Mouse (Mus musculus) urinary bladder, postnatal 36 days (tissue): ENCODE results near the gene Gm10160.

ENCODE experiments used
- DNase-seq, 2 experiments: peaks; one replicate each; pipeline ENCODE4 v3.0.0; 2022; ENCODE audit warnings: low spot score in 2 of 2, mixed read lengths in 1 of 2

Gene Gm10160

GRCm38 (mm10) chr7:81855694-81856093 lies at the start of gene Gm10160:
TSS of gene Gm10160 (minus strand) at chr7:81855794.
- DNase-seq = no peak

GRCm38 (mm10) chr7:81904926-81905325 lies 49.3 kb upstream of the Gm10160 start:
- DNase-seq = no peak

GRCm38 (mm10) chr7:81904094-81904493 lies 48.5 kb upstream of the Gm10160 start:
- DNase-seq = no peak

- DNase-seq = no peak
Observed at GRCm38 (mm10) chr7:81899361-81899760, 43.8 kb upstream of the Gm10160 start.

- DNase-seq = no peak
Observed at GRCm38 (mm10) chr7:81885128-81885527, 29.5 kb upstream of the Gm10160 start.

- no peak for DNase-seq
Observed at GRCm38 (mm10) chr7:81881600-81881999, 26.0 kb upstream of the Gm10160 start.

GRCm38 (mm10) chr7:81880797-81881196 lies 25.2 kb upstream of the Gm10160 start:
- DNase-seq = no peak

- DNase-seq = no peak
Observed at GRCm38 (mm10) chr7:81880286-81880685, 24.7 kb upstream of the Gm10160 start.

GRCm38 (mm10) chr7:81875372-81875771 lies 19.8 kb upstream of the Gm10160 start:
- DNase-seq = no peak

- DNase-seq = no peak
Observed at GRCm38 (mm10) chr7:81874636-81875035, 19.0 kb upstream of the Gm10160 start.

GRCm38 (mm10) chr7:81873807-81874206 lies 18.2 kb upstream of the Gm10160 start:
- DNase-seq = no peak

- DNase-seq = no peak
Observed at GRCm38 (mm10) chr7:81872493-81873013, 17.0 kb upstream of the Gm10160 start.

- DNase-seq = peak; percentile 33 to 63
Observed at GRCm38 (mm10) chr7:81868158-81868557, 12.6 kb upstream of the Gm10160 start.

- DNase-seq = no peak
Observed at GRCm38 (mm10) chr7:81867231-81867930, 11.8 kb upstream of the Gm10160 start.

GRCm38 (mm10) chr7:81865937-81866336 lies 10.3 kb upstream of the Gm10160 start:
- DNase-seq = no peak

- DNase-seq = no peak
Observed at GRCm38 (mm10) chr7:81864552-81864951, 9.0 kb upstream of the Gm10160 start.

- DNase-seq = no peak
Observed at GRCm38 (mm10) chr7:81862587-81863583, 7.3 kb upstream of the Gm10160 start.

- DNase-seq = no peak
Observed at GRCm38 (mm10) chr7:81861921-81862320, 6.3 kb upstream of the Gm10160 start.

- DNase-seq = no peak
Observed at GRCm38 (mm10) chr7:81861461-81861860, 5.9 kb upstream of the Gm10160 start.

- no peak for DNase-seq
Observed at GRCm38 (mm10) chr7:81860996-81861395, 5.4 kb upstream of the Gm10160 start.

- DNase-seq = no peak
Observed at GRCm38 (mm10) chr7:81860071-81860470, 4.5 kb upstream of the Gm10160 start.

GRCm38 (mm10) chr7:81858968-81859721 lies 3.6 kb upstream of the Gm10160 start, which contains the start of gene Tm6sf1:
TSS of gene Tm6sf1 (plus strand) at chr7:81859001.
- DNase-seq = peak in 1 of 2 experiments; percentile 49
